ENCODE assay signal across 11 mouse cellular contexts in the genomic region with DNA sequence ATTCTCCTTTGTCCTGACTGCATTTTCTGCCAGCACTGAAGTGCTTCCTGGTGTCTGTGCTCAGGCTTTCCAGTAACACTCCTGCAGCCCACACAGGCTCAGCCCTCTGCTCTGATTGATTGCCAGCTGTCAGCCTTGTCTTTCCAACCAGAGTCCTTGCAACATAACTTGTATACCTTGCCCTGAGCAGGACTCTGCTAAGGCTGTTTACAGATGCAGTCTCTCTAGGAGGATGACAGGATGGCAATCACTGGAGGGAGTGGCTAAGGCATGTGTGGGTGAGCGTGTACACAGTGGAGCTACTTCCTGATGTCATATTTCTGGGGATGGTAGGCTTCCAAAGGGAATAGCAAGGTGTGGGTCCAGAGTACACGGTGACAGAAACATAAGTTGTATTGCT. TPM values are rescaled to one million over a fixed set of nuclear protein-coding genes. Genes with fewer than 3 reads are reported as not detected.
DNase-seq lines count a peak whose midpoint lies in the region; ATAC-seq lines count a peak whose summit lies in the region.
"Had no signal": no experiment of that assay in that cellular context is flagged by ENCODE, and none has a peak within 500 bp of the region (broad histone marks: within the 10 kb centered on the region; RNA-seq: fewer than 3 reads in every experiment).

No protein-coding gene starts in this region.

- no peak for DNase-seq in frontal cortex, postnatal 14 days (ENCODE audit: low spot score in 2 of 2)
- DNase-seq in intestine, embryonic 14.5 days (ENCODE audit: low spot score) = no peak
- no peak for DNase-seq in kidney, postnatal 10 days
- DNase-seq in right cerebral cortex, postnatal 10 days (ENCODE audit: low spot score in 2 of 2) = no peak
- DNase-seq in heart, postnatal 36 days = no peak
- DNase-seq: kidney, adult 8-10 months had no signal

- no peak overlapping the region for H3K4me2 ChIP-seq in forebrain, embryonic 13.5 days
- H3K4me2 ChIP-seq in intestine, embryonic 14.5 days (ENCODE audit: low read length) = no peak overlapping the region
- peak overlapping the region; percentile 24; the same call in 1 of the 2 replicates for H3K4me2 ChIP-seq in neural tube, embryonic 13.5 days
- H3K4me2 ChIP-seq: liver, embryonic 15.5 days had no signal

- peaks cover 65% of the 10 kb centered on the region for H3K4me1 ChIP-seq in forebrain, embryonic 13.5 days
- H3K4me1 ChIP-seq in intestine, embryonic 14.5 days (replicated peaks; ENCODE audit: control insufficient read depth, insufficient read depth, low read length) = peaks cover 2% of the 10 kb centered on the region; the same call in 1 of the 2 replicates
- peaks cover 60% of the 10 kb centered on the region for H3K4me1 ChIP-seq in neural tube, embryonic 13.5 days (replicated peaks)

- H3K9ac ChIP-seq in forebrain, embryonic 13.5 days = peak overlapping the region; percentile 51
- no peak overlapping the region for H3K9ac ChIP-seq in intestine, embryonic 14.5 days (ENCODE audit: low read length)
- no peak overlapping the region; the same call in 1 of the 2 replicates for H3K9ac ChIP-seq in neural tube, embryonic 13.5 days
- H3K9ac ChIP-seq: liver, embryonic 15.5 days had no signal

- WGBS in forebrain, embryonic 13.5 days = 57% methylated on average over 2 of the region's 2 CpGs
- 57% methylated on average over 2 of the region's 2 CpGs for WGBS in intestine, embryonic 14.5 days
- WGBS in neural tube, embryonic 13.5 days = 63% methylated on average over 2 of the region's 2 CpGs

- intact Hi-C loops in heart, postnatal 36 days (cut with DNase I) = no loop called here

- peak overlapping the region; percentile 88 for H3K27ac ChIP-seq in forebrain, embryonic 13.5 days
- H3K27ac ChIP-seq in intestine, embryonic 14.5 days (ENCODE audit: low read depth) = no peak overlapping the region
- H3K27ac ChIP-seq in neural tube, embryonic 13.5 days (replicated peaks) = peak overlapping the region; percentile 91
- H3K27ac ChIP-seq: heart, embryonic 13.5 days; liver, embryonic 15.5 days had no signal

- no peaks in the 10 kb centered on the region for H3K9me3 ChIP-seq in forebrain, embryonic 13.5 days (replicated peaks)
- H3K9me3 ChIP-seq in intestine, embryonic 14.5 days (ENCODE audit: control insufficient read depth, low read length) = no peaks in the 10 kb centered on the region
- no peaks in the 10 kb centered on the region for H3K9me3 ChIP-seq in neural tube, embryonic 13.5 days
- H3K9me3 ChIP-seq: heart, embryonic 13.5 days; liver, embryonic 15.5 days had no signal

- H3K4me3 ChIP-seq in forebrain, embryonic 13.5 days = no peak overlapping the region
- no peak overlapping the region for H3K4me3 ChIP-seq in intestine, embryonic 14.5 days (ENCODE audit: low read depth, low read length)
- no peak overlapping the region for H3K4me3 ChIP-seq in neural tube, embryonic 13.5 days
- H3K4me3 ChIP-seq: heart, embryonic 13.5 days; liver, embryonic 15.5 days had no signal

- no peaks in the 10 kb centered on the region for H3K27me3 ChIP-seq in forebrain, embryonic 13.5 days
- no peaks in the 10 kb centered on the region for H3K27me3 ChIP-seq in intestine, embryonic 14.5 days (replicated peaks; ENCODE audit: control insufficient read depth, insufficient read depth, low read length)
- no peaks in the 10 kb centered on the region for H3K27me3 ChIP-seq in neural tube, embryonic 13.5 days
- H3K27me3 ChIP-seq: heart, embryonic 13.5 days; liver, embryonic 15.5 days had no signal

- peak; percentile 47 for ATAC-seq in frontal cortex, adult (ENCODE audit: low TSS enrichment)
- ATAC-seq in forebrain, embryonic 13.5 days = peak; percentile 5; the same call in 1 of the 2 replicates
- ATAC-seq in intestine, embryonic 14.5 days (replicated peaks; ENCODE audit: low FRiP score, low TSS enrichment, low read depth) = 0 out of 2 replicates have a peak, but pooled peaks have one; percentile 58
- ATAC-seq in neural tube, embryonic 13.5 days (ENCODE audit: low read depth) = peak; percentile 63

- peaks cover 10% of the 10 kb centered on the region for H3K36me3 ChIP-seq in forebrain, embryonic 13.5 days (ENCODE audit: poor library complexity, severe bottlenecking)
- peaks cover 14% of the 10 kb centered on the region for H3K36me3 ChIP-seq in intestine, embryonic 14.5 days (ENCODE audit: control insufficient read depth, insufficient read depth, low read length)
- H3K36me3 ChIP-seq in neural tube, embryonic 13.5 days = no peaks in the 10 kb centered on the region
- H3K36me3 ChIP-seq: liver, embryonic 15.5 days had no signal

RNA-seq across cellular contexts. Expression of a gene that starts 36.2 kb away (rescaled TPM):
- polyA plus RNA-seq in forebrain, embryonic 13.5 days (2015; fragmentation: Nextera tagmentation; extraction: Ambion mirVana) = 73.6 and 76.7 TPM in 2 replicates
- 58.7 and 67.4 TPM in 2 replicates for polyA plus RNA-seq in intestine, embryonic 14.5 days (2014; fragmentation: Nextera tagmentation; extraction: Ambion mirVana)
- polyA plus RNA-seq in neural tube, embryonic 13.5 days (2015; fragmentation: Nextera tagmentation; extraction: Ambion mirVana) = 67.3 and 70.8 TPM in 2 replicates
- total RNA-seq in heart, postnatal 36 days (2021) = 10 to 100 TPM; 18.2 to 20.3 TPM

Comparison
In these comparisons a context has a peak if more than half of its experiments do, and no peak if none do; other contexts are left out.
1. ATAC-seq: peak in every context shown above with its lines; median percentile 63 in neural tube, embryonic 13.5 days; 58 in intestine, embryonic 14.5 days; 47 in frontal cortex, adult; 5 in forebrain, embryonic 13.5 days.